Mouse (Mus musculus) cortical plate, adult 2 months (tissue): ENCODE data around the gene Mks1. TPM values are rescaled to one million over a fixed set of nuclear protein-coding genes. Genes with fewer than 3 reads are reported as not detected.

Experiments used
- H3K27ac ChIP-seq: fragments of 200-500 bp; 2 replicates; pipeline ENCODE4 v1.5.1; 2012; ENCODE audit warnings: low read length, control low read depth, inconsistent platforms; ENCODE audit not compliant: insufficient read depth
- H3K4me1 ChIP-seq: fragments of 200-500 bp; 2 replicates; pipeline ENCODE4 v1.6.1; 2011; ENCODE audit warnings: low read length; ENCODE audit not compliant: control insufficient read depth, insufficient read depth
- H3K4me3 ChIP-seq: fragments of 200-500 bp; 2 replicates; pipeline ENCODE4 v1.5.1; 2011; ENCODE audit warnings: mild to moderate bottlenecking, low read length, control low read depth; ENCODE audit not compliant: insufficient read depth
- CTCF ChIP-seq: fragments of 200-500 bp; IDR thresholded peaks from 2 replicates; pipeline ENCODE4 v1.5.1; 2011; ENCODE audit warnings: mild to moderate bottlenecking, control low read depth, low read length; ENCODE audit not compliant: insufficient read depth; ENCODE audit errors: extremely low read depth
- POLR2A ChIP-seq: fragments of 200-500 bp; IDR thresholded peaks from 2 replicates; pipeline ENCODE4 v1.6.1; 2011; ENCODE audit warnings: mild to moderate bottlenecking, low read length, control low read depth; ENCODE audit not compliant: insufficient read depth; ENCODE audit errors: extremely low read depth
- polyA plus RNA-seq: library from polyadenylated mRNA; depleted of rRNA; stranded (reverse); fragments of >200 nt; gene quantifications from 2 replicates; pipeline ENCODE4 v1.2.3, GENCODE M21; 2012; rRNA removed

Mks1 gene
- polyA plus RNA-seq, 1 experiment: 11.8 TPM

- TF ChIP-seq POLR2A (no peak), CTCF (no peak)
- Histone ChIP-seq H3K4me3 (no peak overlapping the region), H3K27ac (no peak overlapping the region), H3K4me1 (no peaks in the 10 kb centered on the region)
Observed at GRCm38 (mm10) chr11:87870096-87870495, 17.1 kb downstream of the Mks1 start.

- no peak overlapping the region for H3K4me3 ChIP-seq
- H3K27ac ChIP-seq: no peak overlapping the region
- no peak for TF ChIP-seq POLR2A
- no peak for TF ChIP-seq CTCF
- no peaks in the 10 kb centered on the region for H3K4me1 ChIP-seq
Observed at GRCm38 (mm10) chr11:87871766-87872165, 18.8 kb downstream of the Mks1 start.

- Histone ChIP-seq H3K4me1 (no peaks in the 10 kb centered on the region), H3K27ac (no peak within 1 kb of the TSS), H3K4me3 (no peak within 1 kb of the TSS)
- TF ChIP-seq CTCF: no peak
Observed at GRCm38 (mm10) chr11:87875436-87875835, 22.4 kb downstream of the Mks1 start, which contains the start of gene Epx. TSS of gene Epx (minus strand) at chr11:87875536.

- Histone ChIP-seq H3K4me3 (no peak overlapping the region), H3K27ac (no peak overlapping the region), H3K4me1 (no peaks in the 10 kb centered on the region)
- TF ChIP-seq POLR2A (no peak), CTCF (no peak)
Observed at GRCm38 (mm10) chr11:87879826-87880225, 26.8 kb downstream of the Mks1 start.

GRCm38 (mm10) chr11:87881714-87882113 is 28.7 kb downstream of the Mks1 start:
- TF ChIP-seq POLR2A: no peak
- Histone ChIP-seq H3K4me3 (no peak overlapping the region), H3K4me1 (no peaks in the 10 kb centered on the region), H3K27ac (no peak overlapping the region)

- no peak for TF ChIP-seq POLR2A
- peak; percentile 36; the same call in 1 of the 2 replicates for TF ChIP-seq CTCF
- H3K4me1 ChIP-seq: no peaks in the 10 kb centered on the region
- H3K27ac ChIP-seq: no peak overlapping the region
- H3K4me3 ChIP-seq: no peak overlapping the region
Observed at GRCm38 (mm10) chr11:87883493-87883892, 30.5 kb downstream of the Mks1 start.

GRCm38 (mm10) chr11:87884856-87885255 is 31.8 kb downstream of the Mks1 start:
- Histone ChIP-seq H3K27ac (no peak overlapping the region), H3K4me1 (no peaks in the 10 kb centered on the region), H3K4me3 (no peak overlapping the region)
- no peak for TF ChIP-seq POLR2A
- TF ChIP-seq CTCF: no peak

- Histone ChIP-seq H3K4me1 (no peaks in the 10 kb centered on the region), H3K4me3 (no peak within 1 kb of the TSS), H3K27ac (no peak within 1 kb of the TSS)
- TF ChIP-seq POLR2A (no peak), CTCF (no peak)
Observed at GRCm38 (mm10) chr11:87892168-87892567, 39.2 kb downstream of the Mks1 start, which contains the start of gene Olfr462. TSS of gene Olfr462 (minus strand) at chr11:87892268.

GRCm38 (mm10) chr11:87897287-87897686 is 44.3 kb downstream of the Mks1 start, which contains the start of gene Olfr463:
TSS of gene Olfr463 (minus strand) at chr11:87897387.
- H3K27ac ChIP-seq: no peak within 1 kb of the TSS

GRCm38 (mm10) chr11:87904331-87904730 is 51.3 kb downstream of the Mks1 start:
- Histone ChIP-seq H3K4me3 (no peak overlapping the region), H3K27ac (no peak overlapping the region), H3K4me1 (no peaks in the 10 kb centered on the region)
- TF ChIP-seq CTCF: no peak
- TF ChIP-seq POLR2A: no peak

More at GRCm38 (mm10) chr11:87897287-87897686, 44.3 kb downstream of the Mks1 start, which contains the start of gene Olfr463:
- TF ChIP-seq CTCF (no peak), POLR2A (no peak)
- Histone ChIP-seq H3K4me3 (no peak within 1 kb of the TSS), H3K4me1 (no peaks in the 10 kb centered on the region)

Other genes starting within 250 kb of the Mks1 start
- 0.40 and 0.42 TPM in 2 replicates for gene Hsf5, start 236.1 kb upstream of the Mks1 start, polyA plus RNA-seq
- 1.9 and 2.1 TPM in 2 replicates for gene Rnf43, start 190.5 kb upstream of the Mks1 start, polyA plus RNA-seq
- gene Supt4a, start 115.7 kb upstream of the Mks1 start, polyA plus RNA-seq: 153 and 154 TPM in 2 replicates
- 269 and 297 TPM in 2 replicates for gene Tspoap1, start 92.7 kb upstream of the Mks1 start, polyA plus RNA-seq
- gene Mpo, start 59.6 kb upstream of the Mks1 start, polyA plus RNA-seq: 0.06 TPM in 1 of 2 replicates, not detected in the other
- gene Lpo, start 24.9 kb upstream of the Mks1 start, polyA plus RNA-seq: 0.72 and 2.4 TPM in 2 replicates
- 0.53 and 0.90 TPM in 2 replicates for gene Epx, start 22.3 kb downstream of the Mks1 start, polyA plus RNA-seq
- not detected in 2 replicates for gene Olfr462, start 39.1 kb downstream of the Mks1 start, polyA plus RNA-seq
- gene Olfr463, start 44.2 kb downstream of the Mks1 start, polyA plus RNA-seq: 0.04 TPM in 1 of 2 replicates, not detected in the other
- gene Olfr464, start 67.8 kb downstream of the Mks1 start, polyA plus RNA-seq: 2.1 and 3.1 TPM in 2 replicates
- 396 and 411 TPM in 2 replicates for gene Dynll2, start 134.3 kb downstream of the Mks1 start, polyA plus RNA-seq
- 229 and 247 TPM in 2 replicates for gene Srsf1, start 194.2 kb downstream of the Mks1 start, polyA plus RNA-seq
- 16.8 and 18.5 TPM in 2 replicates for gene Vezf1, start 215.1 kb downstream of the Mks1 start, polyA plus RNA-seq
- gene Cuedc1, start 244.8 kb downstream of the Mks1 start, polyA plus RNA-seq: 22.3 and 23.9 TPM in 2 replicates